Mouse (Mus musculus): ENCODE measurements around the gene Nfia.

DNA sequence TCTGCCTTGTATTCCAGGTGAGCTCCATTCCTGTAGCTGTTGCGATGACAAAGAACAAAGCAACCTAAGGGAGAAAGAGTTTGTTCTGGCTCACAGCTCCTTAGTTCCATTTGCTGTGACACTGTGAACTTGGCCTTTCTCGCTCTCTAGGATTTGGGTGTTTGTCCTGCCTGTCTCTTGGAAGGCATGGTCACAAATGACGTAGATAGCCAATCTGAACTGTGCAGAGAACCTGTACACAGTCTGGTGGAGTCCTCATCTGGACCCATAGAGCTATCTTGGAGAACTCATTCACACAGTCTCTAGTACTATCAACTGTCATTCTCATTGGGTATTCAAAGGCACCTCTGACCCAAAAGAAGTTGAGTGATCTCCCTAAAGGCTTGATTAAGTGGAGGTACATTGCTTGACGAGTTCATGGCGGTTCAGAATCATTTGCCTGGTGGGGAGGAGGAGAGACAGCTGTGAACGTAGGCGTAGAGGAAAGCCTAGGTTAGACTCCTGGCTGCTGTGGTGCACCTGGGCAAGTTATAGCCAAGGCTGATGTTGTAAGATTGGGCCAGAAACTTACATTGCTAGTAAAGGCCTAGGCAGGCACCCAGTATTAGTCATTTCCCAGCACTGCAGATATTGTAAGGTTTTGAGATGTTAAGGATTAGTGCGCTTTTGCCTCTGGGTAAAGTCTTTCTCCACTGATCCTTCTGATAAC, 83.3 kb downstream of the Nfia start:
- TF ChIP-seq CTCF (IDR thresholded peaks at IDR 0.05; ENCODE audit: control insufficient read depth, insufficient read depth, insufficient replicate concordance, low read depth, low read length) (no peak), POLR2A (IDR thresholded peaks at IDR 0.05; ENCODE audit: control insufficient read depth, low read depth, low read length) (no peak)
